Mouse (Mus musculus) olfactory bulb, adult 2 months (tissue): Measurements from ENCODE around the gene Cnn2.

Experiments
- CTCF ChIP-seq: fragments of 200-500 bp; IDR thresholded peaks from 2 replicates; pipeline ENCODE4 v1.5.1; 2012; ENCODE audit warnings: low read depth, mild to moderate bottlenecking, low read length, moderate library complexity; ENCODE audit not compliant: insufficient read depth
- POLR2A ChIP-seq: fragments of 200-500 bp; IDR thresholded peaks from 2 replicates; pipeline ENCODE4 v1.6.1; 2012; ENCODE audit warnings: mild to moderate bottlenecking, low read depth, low read length, moderate library complexity; ENCODE audit not compliant: insufficient read depth

DNA sequence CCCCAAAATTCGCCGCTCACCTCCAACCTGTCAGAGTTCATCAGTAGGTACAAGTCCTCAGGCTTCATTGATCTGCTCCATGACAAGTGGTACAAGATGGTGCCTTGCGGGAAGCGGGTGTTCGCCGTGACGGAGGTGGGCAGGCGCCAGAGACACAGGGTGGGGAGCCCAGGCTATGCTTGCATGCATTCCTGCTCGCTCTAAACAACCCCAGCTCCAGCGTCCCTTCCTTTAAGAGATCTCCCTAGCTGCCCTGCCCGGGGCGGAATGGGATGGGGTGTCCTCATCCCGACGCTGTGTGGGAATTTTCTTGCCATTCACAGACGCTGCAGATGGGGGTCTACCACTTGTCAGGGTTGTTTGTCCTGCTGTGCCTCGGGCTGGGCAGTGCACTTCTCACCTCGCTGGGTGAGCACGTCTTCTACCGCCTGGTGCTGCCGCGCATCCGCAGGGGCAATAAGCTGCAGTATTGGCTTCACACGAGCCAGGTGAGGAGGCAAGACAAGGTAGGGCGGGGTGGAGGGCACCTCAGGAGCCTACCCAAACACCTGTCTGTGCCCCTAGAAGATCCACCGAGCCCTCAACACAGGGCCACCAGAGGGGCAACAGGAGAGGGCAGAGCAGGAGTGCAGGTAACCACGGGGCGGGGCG, 12.2 kb upstream of the Cnn2 start:
- TF ChIP-seq CTCF = no peak
- no peak for TF ChIP-seq POLR2A
